Mouse (Mus musculus): ENCODE data around the gene Nkx6-2. TPM values are rescaled to one million over a fixed set of nuclear protein-coding genes. Genes with fewer than 3 reads are reported as not detected.

The Nkx6-2 gene
- total RNA-seq, 1 experiment from 2014 or later = not detected

Other genes starting within 250 kb of the Nkx6-2 start
- gene Inpp5a, start 193.7 kb downstream of the Nkx6-2 start, total RNA-seq (2021) = 60.1 and 60.3 TPM in 2 replicates
- gene Cfap46, start 101.0 kb upstream of the Nkx6-2 start, total RNA-seq (2021) = 0.48 and 0.56 TPM in 2 replicates